Mouse (Mus musculus): ENCODE data around the gene Tnmd. TPM values are rescaled to one million over a fixed set of nuclear protein-coding genes. Genes with fewer than 3 reads are reported as not detected.

The Tnmd gene
- polyA plus RNA-seq, 1 experiment from 2014 or later, result 58.9 TPM

Other genes starting within 250 kb of the Tnmd start
- 4.6 and 4.8 TPM in 2 replicates for gene Pcdh19, start 162.0 kb upstream of the Tnmd start, polyA plus RNA-seq (2015; fragmentation: Nextera tagmentation; extraction: Ambion mirVana)
- gene Tspan6, start 47.4 kb downstream of the Tnmd start, polyA plus RNA-seq (2015; fragmentation: Nextera tagmentation; extraction: Ambion mirVana), result 146 and 156 TPM in 2 replicates
- gene Srpx2, start 57.4 kb downstream of the Tnmd start, polyA plus RNA-seq (2015; fragmentation: Nextera tagmentation; extraction: Ambion mirVana), result 12.1 and 12.7 TPM in 2 replicates
- gene Sytl4, start 130.8 kb downstream of the Tnmd start, polyA plus RNA-seq (2015; fragmentation: Nextera tagmentation; extraction: Ambion mirVana), result 3.3 and 4.3 TPM in 2 replicates
- 32.3 and 34.3 TPM in 2 replicates for gene Cstf2, start 208.2 kb downstream of the Tnmd start, polyA plus RNA-seq (2015; fragmentation: Nextera tagmentation; extraction: Ambion mirVana)